Mouse (Mus musculus): ENCODE results near the gene Nr2e3.
A peak's percentile ranks its signal among the peaks of the same experiment; 100 is the strongest.
"Not testable (repeated sequence)": the region's sequence is repeated elsewhere in the genome, so short reads cannot be mapped to it uniquely, and the experiment has no call there.

Gene Nr2e3

GRCm38 (mm10) chr9:59951001-59951750 lies 9.3 kb downstream of the Nr2e3 start:
- no peak for DNase-seq (ENCODE audit: low read depth, low spot score)

GRCm38 (mm10) chr9:59949981-59950380 lies 10.5 kb downstream of the Nr2e3 start:
- no peak for DNase-seq (ENCODE audit: low read depth, low spot score)

- DNase-seq (ENCODE audit: low read depth, low spot score): no peak
Observed at GRCm38 (mm10) chr9:59949511-59949910, 10.9 kb downstream of the Nr2e3 start.

- no peak for DNase-seq (ENCODE audit: low read depth, low spot score)
Observed at GRCm38 (mm10) chr9:59948691-59949250, 11.7 kb downstream of the Nr2e3 start.

- DNase-seq (ENCODE audit: low read depth, low spot score): no peak
Observed at GRCm38 (mm10) chr9:59948226-59948625, 12.2 kb downstream of the Nr2e3 start.

GRCm38 (mm10) chr9:59947271-59947670 lies 13.2 kb downstream of the Nr2e3 start:
- no peak for DNase-seq (ENCODE audit: low read depth, low spot score)

- DNase-seq (ENCODE audit: low read depth, low spot score): peak; percentile 27
Observed at GRCm38 (mm10) chr9:59945241-59945640, 15.2 kb downstream of the Nr2e3 start.

- no peak for DNase-seq (ENCODE audit: low read depth, low spot score)
Observed at GRCm38 (mm10) chr9:59943826-59944225, 16.6 kb downstream of the Nr2e3 start.

- no peak for DNase-seq (ENCODE audit: low read depth, low spot score)
Observed at GRCm38 (mm10) chr9:59942501-59943085, 17.9 kb downstream of the Nr2e3 start.

GRCm38 (mm10) chr9:59941885-59942350 lies 18.5 kb downstream of the Nr2e3 start:
- no peak for DNase-seq (ENCODE audit: low read depth, low spot score)

- DNase-seq (ENCODE audit: low read depth, low spot score): no peak
Observed at GRCm38 (mm10) chr9:59940913-59941884, 19.3 kb downstream of the Nr2e3 start.

- no peak for DNase-seq (ENCODE audit: low read depth, low spot score)
Observed at GRCm38 (mm10) chr9:59939691-59940090, 20.8 kb downstream of the Nr2e3 start.

GRCm38 (mm10) chr9:59938529-59938928 lies 21.9 kb downstream of the Nr2e3 start:
- DNase-seq (ENCODE audit: low read depth, low spot score): no peak

GRCm38 (mm10) chr9:59935866-59936265 lies 24.6 kb downstream of the Nr2e3 start:
- not testable (repeated sequence) for DNase-seq (ENCODE audit: low read depth, low spot score)

GRCm38 (mm10) chr9:59930248-59930647 lies 30.2 kb downstream of the Nr2e3 start:
- DNase-seq (ENCODE audit: low read depth, low spot score): no peak

GRCm38 (mm10) chr9:59914761-59915160 lies 45.7 kb downstream of the Nr2e3 start:
- no peak for DNase-seq (ENCODE audit: low read depth, low spot score)

- no peak for DNase-seq (ENCODE audit: low read depth, low spot score)
Observed at GRCm38 (mm10) chr9:59903382-59903781, 57.1 kb downstream of the Nr2e3 start.
